Mouse (Mus musculus): ENCODE data around the gene Srbd1. TPM values are rescaled to one million over a fixed set of nuclear protein-coding genes. Genes with fewer than 3 reads are reported as not detected.

The Srbd1 gene
- total RNA-seq, 2 experiments from 2014 or later: 4.4 to 5.5 TPM

- no peak for DNase-seq
- intact Hi-C loops (cut with DNase I): no loop called here
These were observed 4.8 kb upstream of the Srbd1 start for GRCm38 (mm10) chr17:86149726-86150125.

GRCm38 (mm10) chr17:86144537-86145078 lies 367 bp downstream of the Srbd1 start:
- intact Hi-C loops (cut with DNase I): no loop called here
- DNase-seq: no peak

- intact Hi-C loops (cut with DNase I): no loop called here
- DNase-seq: no peak
These were observed 9.1 kb downstream of the Srbd1 start for GRCm38 (mm10) chr17:86135835-86136234.

GRCm38 (mm10) chr17:86134461-86134860 lies 10.5 kb downstream of the Srbd1 start:
- intact Hi-C loops (cut with DNase I): no loop called here
- DNase-seq: no peak

GRCm38 (mm10) chr17:86132534-86132933 lies 12.4 kb downstream of the Srbd1 start:
- intact Hi-C loops (cut with DNase I): no loop called here
- DNase-seq: no peak

- no peak for DNase-seq
- intact Hi-C loops (cut with DNase I): no loop called here
These were observed 16.8 kb downstream of the Srbd1 start for GRCm38 (mm10) chr17:86128198-86128597.

- intact Hi-C loops (cut with DNase I): no loop called here
- DNase-seq: no peak
These were observed 19.1 kb downstream of the Srbd1 start for GRCm38 (mm10) chr17:86125908-86126307.

- DNase-seq: no peak
- intact Hi-C loops (cut with DNase I): no loop called here
These were observed 21.8 kb downstream of the Srbd1 start for GRCm38 (mm10) chr17:86123146-86123545.

GRCm38 (mm10) chr17:86096875-86097274 lies 48.1 kb downstream of the Srbd1 start:
- intact Hi-C loops (cut with DNase I): no loop called here

GRCm38 (mm10) chr17:86093124-86093523 lies 51.9 kb downstream of the Srbd1 start:
- no peak for DNase-seq
- intact Hi-C loops (cut with DNase I): no loop called here

More at GRCm38 (mm10) chr17:86096875-86097274, 48.1 kb downstream of the Srbd1 start:
- DNase-seq: no peak

GRCm38 (mm10) chr17:86091631-86092030 lies 53.3 kb downstream of the Srbd1 start:
- DNase-seq: no peak
- intact Hi-C loops (cut with DNase I): no loop called here

GRCm38 (mm10) chr17:86089893-86090588 lies 54.9 kb downstream of the Srbd1 start:
- intact Hi-C loops (cut with DNase I): no loop called here
- DNase-seq: no peak

- intact Hi-C loops (cut with DNase I): no loop called here
- no peak for DNase-seq
These were observed 57.1 kb downstream of the Srbd1 start for GRCm38 (mm10) chr17:86087922-86088321.

GRCm38 (mm10) chr17:86086191-86086590 lies 58.8 kb downstream of the Srbd1 start:
- intact Hi-C loops (cut with DNase I): no loop called here
- DNase-seq: no peak

GRCm38 (mm10) chr17:86083207-86083606 lies 61.8 kb downstream of the Srbd1 start:
- intact Hi-C loops (cut with DNase I): no loop called here
- DNase-seq: no peak

- intact Hi-C loops (cut with DNase I): no loop called here
- no peak for DNase-seq
These were observed 66.9 kb downstream of the Srbd1 start for GRCm38 (mm10) chr17:86078060-86078459.

- intact Hi-C loops (cut with DNase I): no loop called here
- no peak for DNase-seq
These were observed 77.5 kb downstream of the Srbd1 start for GRCm38 (mm10) chr17:86067444-86067843.

GRCm38 (mm10) chr17:86065833-86066232 lies 79.1 kb downstream of the Srbd1 start:
- intact Hi-C loops (cut with DNase I): no loop called here
- no peak for DNase-seq

GRCm38 (mm10) chr17:86063461-86063860 lies 81.5 kb downstream of the Srbd1 start:
- intact Hi-C loops (cut with DNase I): loop anchor here (2.0 to 5.0 kb wide), 2 partner anchors 181 to 397 kb away; no protein-coding TSS in a partner anchor

GRCm38 (mm10) chr17:86060911-86061310 lies 84.1 kb downstream of the Srbd1 start:
- intact Hi-C loops (cut with DNase I): loop anchor here (5.0 kb wide), 1 partner anchor 179 kb away; no protein-coding TSS in a partner anchor
- no peak for DNase-seq

More at GRCm38 (mm10) chr17:86063461-86063860, 81.5 kb downstream of the Srbd1 start:
- DNase-seq: peak; percentile 32 to 47

- intact Hi-C loops (cut with DNase I): no loop called here
- DNase-seq: no peak
These were observed 104.6 kb downstream of the Srbd1 start for GRCm38 (mm10) chr17:86040221-86040984.

All from gastrocnemius, postnatal 36 days (tissue).